Mouse (Mus musculus): ENCODE results near the gene Rit1. TPM values are rescaled to one million over a fixed set of nuclear protein-coding genes. Genes with fewer than 3 reads are reported as not detected.
A peak's percentile ranks its signal among the peaks of the same experiment; 100 is the strongest.
"Not testable (repeated sequence)": the region's sequence is repeated elsewhere in the genome, so short reads cannot be mapped to it uniquely, and the experiment has no call there.

Gene Rit1
- 10 to 100 TPM; 28.1 to 36.1 TPM for polyA plus RNA-seq (2017; shearing (Covaris generic))

DNA sequence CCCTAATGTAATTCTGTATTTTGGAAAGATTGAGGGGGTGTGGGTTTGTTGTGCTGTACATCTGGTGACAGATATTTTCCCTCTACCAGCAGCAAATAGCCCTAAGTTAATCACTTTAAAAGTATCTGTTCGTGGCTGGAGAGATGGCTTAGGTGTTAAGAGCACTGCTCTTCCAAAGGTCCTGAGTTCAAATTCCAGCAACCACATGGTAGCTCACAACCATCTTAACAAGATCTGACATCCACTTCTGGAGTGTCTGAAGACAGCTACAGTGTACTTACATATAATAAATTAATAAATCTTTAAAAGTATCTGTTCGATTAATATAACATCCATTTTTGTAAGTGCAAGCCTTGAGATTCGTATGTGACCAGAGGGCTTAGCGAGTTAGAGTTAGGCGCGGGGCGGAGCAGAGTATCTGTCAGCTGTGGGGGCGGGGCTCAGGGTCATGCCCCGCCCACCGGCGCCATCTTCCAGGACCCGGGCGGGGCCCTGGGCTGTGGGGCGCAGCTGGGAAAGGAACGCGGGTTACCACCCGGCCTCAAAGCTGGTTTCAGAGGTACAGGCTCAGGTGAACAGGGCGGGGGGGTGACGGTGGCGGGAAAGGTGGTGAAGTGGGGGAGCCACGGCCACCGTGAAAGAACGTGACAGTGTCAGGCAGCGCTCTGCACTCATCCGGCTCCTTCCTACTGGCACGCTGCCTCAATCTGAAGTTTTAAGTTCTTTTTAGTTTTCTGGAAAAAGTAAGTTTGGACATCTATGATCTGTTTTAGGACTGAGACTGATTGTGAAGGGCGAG, at the start of gene Rit1:
Gene Rit1 (plus strand): TSS at position 440 of the 799 bp plus-strand sequence.
- ATAC-seq: peak; percentile 98

DNA sequence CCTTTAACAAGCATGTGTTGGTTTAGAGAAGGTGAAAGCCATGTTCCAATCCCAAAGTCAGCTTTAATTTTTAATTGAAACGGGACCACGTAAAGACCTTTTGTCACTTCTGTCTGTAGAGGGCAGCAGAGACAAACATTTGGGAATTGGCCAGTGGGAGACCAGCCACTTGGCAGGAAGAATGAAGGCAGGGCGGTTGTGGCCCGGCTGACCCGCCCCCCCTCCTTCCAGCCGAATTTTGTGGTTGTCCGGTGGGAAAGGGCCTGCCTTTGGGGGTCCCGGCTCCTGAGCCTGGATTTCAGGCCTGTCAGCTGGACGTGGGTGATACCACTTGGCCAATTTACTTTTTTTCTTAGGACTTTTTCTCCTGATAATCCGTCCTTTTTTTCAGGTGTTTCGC, 39.2 kb upstream of the Rit1 start:
- ATAC-seq: peak; percentile 54

DNA sequence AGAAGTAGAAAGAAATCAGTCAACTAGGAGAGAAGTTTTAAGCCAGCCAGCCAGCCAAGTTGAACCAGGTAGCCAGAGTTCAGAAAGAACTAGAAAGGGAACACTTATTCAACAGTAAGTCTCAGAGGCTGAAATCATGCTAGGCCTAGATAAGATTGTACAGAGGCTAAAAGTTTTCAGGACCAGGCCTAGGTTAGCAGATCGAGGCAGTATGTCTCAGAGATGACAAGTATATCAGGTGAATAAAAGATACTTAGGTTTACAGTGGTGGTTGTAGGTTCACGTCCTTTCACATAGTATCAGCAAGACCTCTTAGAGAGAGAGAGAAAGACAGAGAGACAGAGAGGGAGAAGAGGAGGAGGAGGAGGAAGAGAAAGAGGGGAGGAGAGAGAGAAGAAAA, 32.8 kb upstream of the Rit1 start:
- ATAC-seq: no peak

DNA sequence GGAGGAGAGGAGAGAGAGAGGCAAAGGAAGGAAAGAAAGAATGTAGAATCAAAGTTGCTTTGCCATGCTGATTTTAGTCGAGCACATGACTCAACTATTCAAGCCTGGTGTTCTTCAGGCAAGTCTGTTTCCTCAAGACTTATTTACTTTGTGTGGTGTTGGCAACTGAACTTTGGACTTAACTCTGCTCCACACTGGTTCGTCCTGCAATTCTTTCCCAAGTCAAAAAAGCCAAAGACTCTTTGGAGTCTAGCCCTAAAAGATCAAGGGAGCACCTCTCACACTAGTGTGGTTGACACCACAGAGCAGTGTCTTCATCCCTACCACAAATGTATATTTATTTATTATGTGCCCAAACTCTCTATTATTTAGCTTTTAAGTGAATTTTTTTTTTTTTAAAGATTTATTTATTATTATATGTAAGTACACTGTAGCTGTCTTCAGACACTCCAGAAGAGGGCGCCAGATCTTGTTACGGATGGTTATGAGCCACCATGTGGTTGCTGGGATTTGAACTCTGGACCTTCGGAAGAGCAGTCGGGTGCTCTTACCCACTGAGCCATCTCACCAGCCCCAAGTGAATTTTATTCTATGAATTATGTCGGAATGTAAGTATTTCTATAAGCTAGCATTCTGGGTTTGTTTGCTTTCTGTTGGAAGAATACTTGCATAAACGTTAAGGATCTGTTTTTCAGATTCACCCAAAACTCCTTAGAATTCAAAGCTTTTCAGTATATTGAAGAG, 32.2 kb upstream of the Rit1 start:
- ATAC-seq: no peak

DNA sequence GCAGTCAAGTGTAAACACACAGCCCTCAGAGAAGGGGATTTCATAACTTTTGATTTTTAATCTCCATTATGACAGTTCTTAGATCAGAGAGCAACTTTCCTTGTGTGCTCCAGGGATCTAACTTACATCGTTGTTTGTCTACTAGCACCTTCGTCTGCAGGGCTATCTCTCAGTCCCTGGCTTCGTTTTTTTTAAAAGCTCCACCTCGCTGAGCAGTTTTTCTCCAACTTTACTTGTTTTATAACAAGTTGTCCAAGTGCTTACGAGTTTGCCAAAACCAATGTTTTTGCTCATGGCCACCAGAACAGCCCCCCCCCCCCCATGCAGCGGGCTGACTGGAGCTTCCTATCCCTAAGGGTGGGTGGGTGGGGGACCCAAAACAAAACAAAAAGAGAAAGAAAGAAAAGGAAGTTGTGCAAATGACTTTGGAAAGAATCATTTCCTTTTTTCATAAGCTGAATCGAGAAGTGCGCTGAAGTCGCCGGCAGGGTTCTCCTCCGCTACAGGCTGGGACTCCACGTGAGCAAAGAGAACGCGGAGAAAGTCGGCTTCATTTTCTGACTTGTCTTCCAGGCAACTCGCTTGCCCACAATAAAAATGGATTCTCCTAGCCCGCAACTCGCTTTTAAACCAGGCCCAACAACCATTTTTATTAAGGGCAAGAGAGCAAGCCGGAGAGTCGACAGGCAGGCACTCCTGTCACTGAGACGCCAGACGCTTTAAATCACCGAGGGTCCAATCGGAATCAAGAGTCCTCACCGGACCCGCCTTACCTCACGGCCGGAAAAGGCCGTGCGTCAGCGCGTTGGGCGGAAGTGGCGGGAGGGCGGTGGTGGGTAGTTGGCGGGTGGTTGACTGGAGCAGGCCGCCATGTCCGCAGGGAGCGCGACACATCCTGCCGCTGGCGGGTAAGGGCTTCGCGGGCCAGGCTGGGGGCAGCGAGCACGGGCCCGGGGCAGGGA, 31.4 kb upstream of the Rit1 start, which contains the start of gene Khdc4:
Gene Khdc4 (plus strand): TSS at position 824 of the 962 bp plus-strand sequence.
- peak; percentile 97 for ATAC-seq

DNA sequence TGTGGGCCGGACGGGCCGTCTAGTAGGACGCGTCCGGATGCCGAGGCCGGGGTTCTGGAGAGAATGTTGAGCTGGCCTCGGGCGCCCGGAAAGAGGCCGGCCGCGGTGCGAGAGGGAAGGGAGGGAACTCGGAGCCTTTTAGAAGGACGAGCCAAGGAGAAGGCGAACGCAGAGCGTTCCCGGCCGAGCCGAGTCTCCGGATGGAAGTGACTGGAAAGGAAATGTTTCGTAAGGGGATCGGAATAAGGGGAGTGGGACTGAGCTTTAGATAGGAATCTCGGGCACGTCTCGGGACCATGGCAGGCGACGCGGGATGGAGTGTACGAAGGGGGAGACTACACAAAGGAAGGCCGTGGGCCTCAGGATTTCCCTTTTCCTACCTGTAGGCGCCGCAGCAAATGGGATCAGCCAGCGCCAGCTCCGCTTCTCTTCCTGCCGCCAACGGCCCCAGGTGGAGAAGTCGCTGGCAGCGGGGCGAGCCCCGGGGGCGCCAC, 30.6 kb upstream of the Rit1 start:
- ATAC-seq: peak; percentile 1

DNA sequence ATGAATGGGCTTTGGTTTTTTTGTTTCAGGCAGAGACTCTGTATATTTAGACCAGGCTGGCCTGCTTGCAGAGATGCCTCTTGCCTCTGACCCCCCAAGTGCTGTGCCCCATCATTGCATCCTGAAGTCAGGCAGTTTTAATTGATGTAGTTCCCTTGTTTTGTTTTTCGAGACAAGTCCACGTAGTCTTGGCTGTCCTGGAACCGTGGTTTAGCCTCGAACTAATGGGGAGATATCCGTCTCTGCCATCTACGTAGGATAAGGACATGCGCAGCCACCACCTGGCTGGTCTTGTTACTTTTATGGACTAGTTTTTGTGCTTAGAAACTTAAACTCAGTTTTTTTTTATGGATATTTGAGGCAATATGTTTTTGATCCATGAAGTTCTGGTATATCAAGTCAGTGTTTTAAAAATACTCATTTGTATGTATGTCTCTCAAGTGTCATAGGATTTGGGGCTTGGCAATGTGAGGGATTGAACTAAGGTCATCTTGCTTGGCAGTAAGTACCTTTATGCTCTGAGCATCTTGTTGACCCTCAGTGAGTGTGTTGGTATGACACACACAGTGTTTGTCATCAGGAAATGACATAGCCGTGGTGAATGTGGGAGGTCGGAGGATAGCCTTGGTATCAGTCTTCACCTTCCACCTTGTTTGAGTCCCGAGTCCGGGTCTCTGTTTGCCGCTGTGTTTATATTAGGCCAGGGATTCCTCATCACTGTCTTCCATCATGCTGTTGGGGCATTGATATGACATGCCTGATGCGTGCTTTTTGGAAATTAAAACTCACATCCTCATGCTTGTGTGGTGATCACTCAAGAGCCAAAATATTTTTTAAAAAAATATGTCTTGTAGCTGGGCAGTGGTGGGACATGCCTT, 29.7 kb upstream of the Rit1 start:
- no peak for ATAC-seq

DNA sequence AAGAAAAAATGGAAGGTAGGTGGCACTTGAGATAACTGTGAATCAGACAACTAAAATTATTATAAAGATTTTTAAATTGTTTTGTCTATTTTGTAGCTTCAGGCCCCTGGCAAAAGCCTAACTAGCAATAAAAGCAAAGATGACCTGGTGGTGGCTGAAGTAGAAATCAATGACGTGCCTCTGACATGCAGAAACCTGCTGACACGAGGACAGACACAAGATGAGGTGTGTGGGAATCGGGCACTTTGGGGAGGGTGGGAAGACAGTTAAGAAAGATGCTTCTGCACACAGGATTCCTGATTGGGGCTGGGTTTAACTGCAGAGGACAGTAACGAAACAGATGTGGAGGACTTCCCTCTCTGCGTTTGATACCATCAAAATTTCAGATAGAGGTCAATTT, 27.6 kb upstream of the Rit1 start:
- no peak for ATAC-seq

DNA sequence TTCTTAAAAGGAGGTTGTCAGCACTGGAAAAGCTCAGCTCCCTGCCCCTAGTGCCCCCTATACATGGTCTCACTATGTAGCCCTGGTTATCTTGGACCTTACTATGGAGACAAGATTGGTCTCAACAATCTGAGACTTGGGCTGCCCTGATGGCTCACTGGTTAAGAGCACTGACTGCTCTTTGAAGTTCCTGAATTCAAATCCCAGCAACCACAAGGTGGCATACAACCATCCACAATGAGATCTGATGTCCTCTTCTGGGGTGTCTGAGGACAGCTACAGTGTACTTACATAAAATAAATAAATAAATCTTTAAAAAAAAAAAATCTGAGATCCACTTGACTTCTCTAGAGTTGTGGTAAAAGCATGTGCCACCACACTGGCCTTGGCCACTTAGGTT, 21.1 kb upstream of the Rit1 start:
- ATAC-seq: no peak

DNA sequence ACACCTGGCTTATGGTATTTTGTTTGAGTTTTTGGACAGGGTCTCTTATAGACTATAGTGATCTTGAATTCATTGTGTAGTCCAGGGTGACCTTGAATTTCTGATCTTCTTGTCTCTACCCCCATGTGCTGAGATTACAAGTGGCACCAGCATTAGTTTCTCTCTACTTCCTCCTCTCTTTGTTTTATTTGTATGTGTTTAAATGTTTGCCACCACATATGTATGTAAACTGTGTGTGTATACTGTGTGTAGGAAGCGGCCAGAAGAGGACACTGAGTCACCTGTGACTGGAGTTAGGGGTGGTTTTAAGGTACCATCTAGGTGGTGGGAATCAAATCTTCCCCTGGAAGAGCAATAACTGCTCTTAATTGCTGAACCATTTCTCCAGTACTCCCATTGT, 18.6 kb upstream of the Rit1 start:
- no peak for ATAC-seq

DNA sequence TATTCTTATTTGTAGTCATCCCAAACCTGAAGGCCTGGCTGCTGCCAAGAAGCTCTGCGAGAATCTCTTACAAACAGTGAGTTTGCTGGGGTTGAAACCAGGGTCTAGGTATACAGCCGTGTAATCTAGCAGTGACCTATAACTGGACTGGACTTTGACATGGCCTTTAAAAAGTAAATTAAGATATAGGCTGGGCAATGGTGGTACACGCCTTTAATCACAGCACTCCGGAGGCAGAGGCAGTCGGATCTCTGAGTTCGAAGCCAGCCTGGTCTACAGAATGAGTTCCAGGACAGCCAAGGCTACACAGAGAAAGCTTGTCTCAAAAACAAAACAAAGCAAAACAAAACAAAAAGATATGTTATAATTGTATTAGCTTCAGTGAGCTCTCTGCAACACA, 17.8 kb upstream of the Rit1 start:
- no peak for ATAC-seq

DNA sequence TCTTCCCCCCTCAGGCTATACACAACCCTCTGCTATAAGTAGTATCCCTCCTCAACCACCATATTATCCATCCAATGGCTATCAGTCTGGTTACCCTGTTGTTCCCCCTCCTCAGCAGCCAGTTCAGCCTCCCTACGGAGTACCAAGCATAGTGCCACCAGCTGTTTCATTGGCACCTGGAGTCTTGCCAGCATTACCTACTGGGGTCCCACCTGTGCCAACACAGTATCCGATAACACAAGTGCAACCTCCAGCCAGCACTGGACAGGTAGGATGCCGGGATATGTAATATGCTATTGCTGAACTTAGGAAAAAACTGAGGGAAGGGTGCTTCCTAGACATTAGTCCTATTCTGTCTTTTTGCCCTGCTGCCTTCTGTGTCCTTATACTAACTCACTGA, 16.4 kb upstream of the Rit1 start:
- ATAC-seq: no peak

DNA sequence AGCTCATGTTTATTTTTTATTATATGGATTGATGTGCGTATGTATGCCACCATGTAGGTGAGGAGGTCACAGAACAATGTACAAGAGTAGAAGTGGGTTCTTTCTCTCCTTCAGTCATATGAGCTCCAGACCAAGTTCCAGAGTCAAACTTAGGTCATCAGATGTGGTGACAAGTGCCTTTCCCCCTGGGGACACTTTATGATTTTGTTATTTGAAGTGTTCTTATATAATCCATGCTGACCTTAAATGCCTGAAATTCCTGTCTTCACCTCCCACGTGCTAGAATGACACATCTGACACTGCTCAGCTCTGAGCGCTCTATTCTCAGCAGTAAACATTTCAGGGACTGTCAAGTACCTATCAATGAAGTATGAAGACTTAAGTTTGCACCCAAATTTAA, 15.4 kb upstream of the Rit1 start:
- ATAC-seq: no peak

DNA sequence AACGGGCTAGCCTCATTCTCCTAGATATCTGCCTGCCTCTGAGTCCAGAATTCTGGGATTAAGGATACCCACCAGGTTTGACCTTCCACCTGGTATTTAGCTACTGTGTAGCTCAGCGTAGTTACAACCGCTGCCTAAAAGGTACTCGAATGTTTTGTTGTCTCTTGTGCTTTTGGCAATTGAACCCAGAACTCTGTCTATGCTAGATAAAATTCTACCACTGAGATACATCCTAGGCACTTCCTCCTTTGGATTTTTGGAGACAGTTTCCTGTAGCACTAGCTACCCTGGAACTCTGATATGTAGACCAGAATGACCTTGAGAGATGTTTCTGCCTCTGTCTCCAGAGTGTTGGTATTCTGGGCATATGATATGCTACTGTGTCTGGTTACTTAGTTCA, 2.9 kb upstream of the Rit1 start:
- no peak for ATAC-seq

DNA sequence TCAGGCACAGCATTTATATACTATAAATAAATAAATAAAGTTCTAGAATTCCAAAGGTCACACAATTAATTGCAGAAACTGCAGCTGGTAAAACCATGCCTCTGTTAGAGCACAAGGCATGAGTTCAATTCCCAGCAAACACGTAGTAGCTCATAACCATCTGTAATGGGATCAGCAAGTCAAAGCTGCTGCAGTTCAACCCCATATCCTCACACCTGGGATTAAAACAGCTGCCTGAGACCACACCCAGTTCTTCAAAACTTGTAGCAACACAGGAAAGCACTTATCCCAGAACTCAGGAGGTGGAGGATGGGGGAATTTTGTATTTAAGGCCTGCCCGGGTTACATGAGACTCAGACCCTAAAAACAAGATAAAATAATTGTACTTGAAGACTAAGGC, 1.9 kb upstream of the Rit1 start:
- no peak for ATAC-seq

DNA sequence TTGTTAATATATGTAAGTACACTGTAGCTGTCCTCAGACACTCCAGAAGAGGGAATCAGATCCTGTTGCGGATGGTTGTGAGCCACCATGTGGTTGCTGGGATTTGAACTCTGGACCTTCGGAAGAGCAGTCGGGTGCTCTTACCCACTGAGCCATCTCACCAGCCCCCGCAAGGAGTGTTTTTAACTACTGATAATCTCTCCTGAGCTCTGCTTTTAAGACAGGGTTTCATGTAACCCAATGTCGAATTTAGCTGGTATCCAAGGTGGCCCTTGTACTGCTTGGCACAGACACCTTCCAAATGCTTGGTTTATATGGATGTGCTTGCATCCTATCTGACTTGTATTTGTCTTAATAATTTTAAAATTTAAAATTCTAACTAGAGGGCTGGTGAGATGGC, 922 bp upstream of the Rit1 start:
- ATAC-seq: not testable (repeated sequence)

DNA sequence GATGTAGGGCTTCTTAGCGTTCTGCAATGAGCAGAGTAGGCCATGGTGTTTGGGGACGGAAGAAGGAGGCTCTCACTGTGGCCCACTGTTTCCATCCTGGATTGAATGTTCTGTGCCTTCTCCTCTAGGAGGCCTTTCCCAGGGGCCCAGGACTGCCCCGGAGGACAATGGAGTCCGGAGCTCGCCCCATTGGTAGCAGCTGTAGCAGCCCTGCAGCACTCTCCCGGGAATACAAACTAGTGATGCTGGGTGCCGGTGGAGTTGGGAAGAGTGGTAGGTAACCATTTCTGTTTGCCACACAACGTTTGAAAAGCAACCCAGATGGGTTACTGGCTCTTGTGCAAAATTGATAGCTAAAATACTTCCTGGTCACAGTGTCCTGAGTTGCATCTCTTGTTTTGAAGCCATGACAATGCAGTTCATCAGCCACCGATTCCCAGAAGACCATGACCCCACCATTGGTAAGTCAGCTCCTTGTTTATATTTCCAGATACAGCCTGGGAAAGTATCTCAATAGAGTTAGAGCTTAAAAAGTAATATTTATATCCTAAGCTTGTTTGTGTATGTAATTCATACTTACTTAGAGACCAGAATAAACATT, 660 bp downstream of the Rit1 start:
- ATAC-seq: peak; percentile 19

DNA sequence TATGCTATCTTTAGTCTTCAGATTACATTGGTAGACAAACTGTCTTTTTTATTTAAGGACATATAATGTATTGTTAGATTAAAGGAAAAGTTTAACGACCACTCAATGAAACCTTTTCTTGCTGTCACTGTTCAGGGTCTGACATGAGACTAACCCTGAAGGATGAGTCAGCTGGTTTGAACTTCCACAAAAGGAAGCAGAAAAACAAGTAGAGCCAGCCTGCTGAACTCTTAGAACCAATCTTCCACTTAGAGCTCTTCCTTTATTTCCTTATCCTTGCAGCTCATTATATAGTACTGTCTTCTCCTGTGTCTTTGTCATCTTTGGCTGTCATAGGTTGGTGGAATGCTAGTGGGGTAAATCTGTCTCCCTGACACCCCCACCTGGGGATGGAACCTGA, 1.2 kb downstream of the Rit1 start:
- no peak for ATAC-seq

DNA sequence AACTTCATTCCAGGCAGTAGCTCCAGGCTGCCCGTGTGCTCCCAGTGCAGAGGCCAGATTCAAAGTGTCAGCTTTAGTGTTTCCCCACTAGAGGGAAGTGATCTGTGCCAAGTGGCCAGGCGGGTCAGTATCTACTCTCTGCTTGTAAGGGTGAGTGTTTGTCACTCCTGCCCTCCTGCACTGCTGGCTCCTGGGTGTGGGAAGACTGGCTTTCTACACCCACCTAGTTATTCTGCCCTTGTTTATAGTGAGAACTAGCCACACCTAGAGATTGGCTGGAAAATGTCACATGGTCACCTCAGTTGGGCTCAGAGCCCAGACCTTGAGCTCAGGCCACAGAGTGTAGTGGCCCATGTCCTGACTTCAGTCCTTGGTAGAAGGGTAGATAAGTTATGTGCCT, 2.5 kb downstream of the Rit1 start:
- ATAC-seq: no peak

DNA sequence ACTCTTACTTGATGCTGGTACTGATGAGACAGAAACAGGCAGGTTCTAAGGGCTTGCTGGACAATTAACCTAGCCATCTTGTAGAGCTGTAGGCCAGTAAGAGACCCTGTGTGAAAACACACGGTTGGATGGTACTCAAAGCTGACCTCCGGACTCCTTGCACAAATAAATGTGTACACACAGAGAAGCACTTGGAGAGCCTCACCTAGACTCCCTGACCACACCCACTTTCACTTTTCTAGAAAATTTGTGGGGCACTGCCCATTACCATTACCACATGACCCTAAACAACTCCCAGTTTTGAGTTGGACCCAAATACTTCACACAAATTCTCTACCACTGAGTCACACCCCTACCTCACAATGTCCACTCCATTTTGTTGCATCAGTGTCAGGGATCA, 19.9 kb downstream of the Rit1 start:
- no peak for ATAC-seq

DNA sequence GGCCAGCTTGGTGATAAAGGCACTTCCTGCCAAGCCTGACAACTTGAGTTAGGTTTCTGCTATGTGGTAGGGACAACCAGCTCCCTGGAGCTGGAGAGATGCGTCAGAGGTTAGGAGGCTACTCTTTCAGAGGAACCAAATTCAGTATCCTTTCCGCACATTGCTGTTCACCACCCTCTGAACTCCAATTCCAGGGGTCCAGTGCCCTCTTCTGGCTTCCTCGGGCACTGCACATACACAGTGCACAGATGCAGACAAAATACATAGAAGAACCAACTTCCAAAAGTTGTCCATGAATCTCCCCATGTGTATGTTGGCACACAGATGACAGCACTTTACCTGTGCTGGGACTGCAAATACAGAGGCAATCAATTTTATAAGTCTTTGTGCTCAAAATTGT, 22.0 kb downstream of the Rit1 start:
- no peak for ATAC-seq
